Mouse (Mus musculus): ENCODE measurements around the gene Snx12.
"Not testable (repeated sequence)": the region's sequence is repeated elsewhere in the genome, so short reads cannot be mapped to it uniquely, and the experiment has no call there.

The Snx12 gene

DNA sequence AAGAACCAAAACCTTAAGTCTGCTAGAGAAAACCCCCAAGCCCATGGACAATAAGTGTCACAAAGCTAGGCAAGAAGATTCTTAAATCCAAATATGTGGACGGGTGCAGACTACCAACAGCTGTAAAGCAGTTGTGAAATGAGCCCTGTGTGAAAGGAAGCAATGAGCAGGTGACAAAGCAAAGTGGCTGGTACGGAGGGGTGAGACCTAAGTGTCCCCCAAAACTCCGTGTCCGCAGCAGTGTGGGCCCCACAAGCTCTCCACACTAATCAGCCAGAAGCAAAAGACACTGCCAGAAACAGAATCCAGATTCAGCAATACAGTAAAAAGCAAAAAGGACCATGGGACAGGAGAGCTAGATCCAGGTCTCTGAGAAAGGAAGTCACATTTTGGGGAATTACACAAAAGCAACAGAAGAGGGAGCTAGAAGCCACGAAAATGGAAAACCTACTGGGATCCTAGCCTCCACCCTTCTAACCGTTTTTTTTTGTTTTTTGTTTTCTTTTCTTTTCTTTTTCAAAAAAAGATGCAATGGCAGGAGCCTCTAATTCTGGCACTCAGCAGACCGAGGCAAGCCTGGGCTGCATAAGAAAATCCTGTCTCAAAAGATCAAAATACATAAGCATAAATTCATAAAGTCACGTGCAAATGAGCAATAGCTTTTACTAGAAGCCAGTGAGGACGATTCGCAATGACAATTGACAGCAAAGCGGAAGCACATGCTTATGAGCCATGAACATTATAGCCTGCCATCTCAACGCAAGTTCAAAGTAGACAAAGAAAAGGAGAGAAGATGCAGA lies 90.2 kb downstream of the Snx12 start:
- peak; percentile 71 for DNase-seq (ENCODE audit: extremely low read depth, low read depth)

DNA sequence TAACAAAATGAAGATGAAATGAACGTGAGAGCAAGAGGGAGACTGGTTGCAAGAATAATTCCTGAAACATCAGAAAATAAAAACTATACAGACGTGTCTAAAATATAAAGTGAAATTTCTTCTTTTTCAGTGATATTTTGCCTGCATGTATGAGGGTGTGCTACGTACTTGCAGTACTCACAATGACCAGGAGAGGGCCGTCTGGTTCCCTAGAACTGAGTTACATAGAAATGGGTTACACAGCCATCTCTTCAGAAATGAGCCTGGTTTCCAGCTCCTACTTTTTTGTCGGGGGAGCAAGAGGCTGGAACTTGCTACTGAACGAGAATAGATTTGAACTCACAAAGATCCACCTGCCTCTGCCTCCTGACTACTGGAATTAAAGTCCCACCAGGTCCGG lies 91.4 kb downstream of the Snx12 start:
- DNase-seq (ENCODE audit: extremely low read depth, low read depth): peak; percentile 62

DNA sequence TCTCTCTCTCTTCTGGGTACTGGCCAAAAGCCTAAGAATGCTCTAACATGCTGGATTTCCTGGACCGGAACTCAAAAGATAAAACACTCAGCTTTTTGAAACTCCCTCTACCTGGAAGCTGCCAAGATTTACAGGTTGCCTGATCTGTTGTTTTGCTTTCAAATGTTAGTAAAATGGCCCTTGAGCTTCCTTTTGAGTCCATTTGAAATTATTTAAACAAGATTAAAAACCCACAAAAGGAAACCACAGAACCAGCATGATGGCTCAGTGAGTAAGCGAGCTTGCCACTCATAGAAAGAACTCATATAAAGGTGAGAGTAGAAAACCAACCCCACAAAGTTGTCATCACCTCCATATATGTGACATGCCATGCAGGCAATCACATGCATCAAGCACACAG lies 93.8 kb downstream of the Snx12 start:
- peak; percentile 22 for DNase-seq (ENCODE audit: extremely low read depth, low read depth)

DNA sequence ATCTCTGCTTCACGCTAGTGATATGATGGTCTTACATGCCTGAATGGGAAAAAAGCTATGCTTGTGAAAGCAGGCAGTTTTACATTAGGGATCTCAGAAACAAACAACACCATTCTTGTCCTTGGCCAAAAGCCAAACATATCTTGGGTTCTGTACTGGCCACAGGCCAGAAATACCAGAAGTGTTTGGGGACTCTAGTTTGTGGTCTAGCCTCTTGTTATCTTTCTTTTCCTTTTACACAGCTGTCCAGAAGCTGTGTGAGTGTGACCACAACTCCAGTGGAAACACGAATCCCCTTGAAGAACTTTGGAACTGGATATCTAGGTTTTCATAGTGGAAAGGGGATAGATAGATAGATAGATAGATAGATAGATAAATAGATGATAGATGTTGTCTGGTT lies 95.4 kb downstream of the Snx12 start:
- peak; percentile 86 for DNase-seq (ENCODE audit: extremely low read depth, low read depth)

DNA sequence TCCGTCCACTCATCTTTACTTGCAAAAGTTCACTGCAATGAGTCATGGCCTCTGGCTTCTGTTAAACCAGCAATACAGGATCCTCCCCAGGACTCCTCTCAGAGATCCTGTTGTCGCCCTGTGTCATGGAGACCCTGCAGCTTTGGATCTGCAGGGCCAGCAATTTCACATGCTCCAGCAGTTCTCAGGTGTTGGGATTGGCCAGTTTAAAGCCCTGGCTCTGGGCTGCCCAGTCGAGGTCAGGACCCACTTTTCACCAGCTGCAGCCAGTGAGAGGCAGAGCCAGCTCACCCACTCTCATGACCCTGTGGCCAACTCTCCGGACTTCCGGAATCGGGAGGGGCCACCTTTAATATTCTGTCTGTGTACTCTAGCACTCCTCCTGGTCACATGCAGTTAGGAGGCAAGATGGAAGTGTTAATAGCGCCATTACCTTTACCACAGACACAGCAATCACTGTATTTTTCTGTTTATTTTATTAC lies 95.8 kb downstream of the Snx12 start:
- no peak for DNase-seq (ENCODE audit: extremely low read depth, low read depth)

DNA sequence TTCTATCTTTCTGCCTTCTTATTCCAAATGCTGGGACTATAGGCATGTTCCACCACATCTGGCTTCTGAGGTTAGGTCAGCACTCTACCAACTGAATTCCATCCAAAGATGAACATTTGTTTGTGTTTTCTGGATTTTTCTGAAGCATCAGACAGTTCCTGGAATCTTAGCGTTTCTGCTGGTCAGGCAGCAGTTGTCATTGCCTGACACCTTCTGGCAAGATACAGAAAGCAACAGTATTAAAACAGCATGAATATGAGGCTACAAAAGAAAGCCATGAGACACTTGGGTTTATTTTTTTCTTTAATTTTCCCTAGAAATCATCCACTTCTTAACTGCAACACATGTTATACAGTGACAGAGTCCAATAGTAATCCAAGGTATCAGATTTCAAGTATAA lies 101.8 kb downstream of the Snx12 start:
- DNase-seq (ENCODE audit: extremely low read depth, low read depth): no peak

DNA sequence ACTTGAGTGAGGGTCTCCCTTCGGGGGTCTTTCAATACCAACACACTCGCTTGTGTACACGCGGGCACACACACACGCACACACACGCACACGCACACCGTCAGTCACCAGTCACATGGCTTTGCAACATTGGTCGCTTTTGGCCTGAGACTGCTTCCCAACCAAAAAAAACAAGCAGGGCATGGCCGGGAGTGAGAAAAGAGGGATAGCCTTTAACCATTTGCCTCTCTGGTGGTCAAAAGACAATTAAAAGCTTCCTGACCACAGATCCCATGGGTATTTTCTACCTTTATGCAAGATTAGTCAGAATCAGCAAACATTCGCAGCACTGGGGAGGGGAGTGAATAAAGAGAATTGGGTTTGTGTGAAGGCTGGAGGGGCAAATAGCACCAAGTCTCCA lies 136.4 kb downstream of the Snx12 start, which contains the start of gene Slc7a3:
Gene Slc7a3 (minus strand): TSS at position 101 of the 400 bp plus-strand sequence.
- no peak for DNase-seq (ENCODE audit: extremely low read depth, low read depth)

DNA sequence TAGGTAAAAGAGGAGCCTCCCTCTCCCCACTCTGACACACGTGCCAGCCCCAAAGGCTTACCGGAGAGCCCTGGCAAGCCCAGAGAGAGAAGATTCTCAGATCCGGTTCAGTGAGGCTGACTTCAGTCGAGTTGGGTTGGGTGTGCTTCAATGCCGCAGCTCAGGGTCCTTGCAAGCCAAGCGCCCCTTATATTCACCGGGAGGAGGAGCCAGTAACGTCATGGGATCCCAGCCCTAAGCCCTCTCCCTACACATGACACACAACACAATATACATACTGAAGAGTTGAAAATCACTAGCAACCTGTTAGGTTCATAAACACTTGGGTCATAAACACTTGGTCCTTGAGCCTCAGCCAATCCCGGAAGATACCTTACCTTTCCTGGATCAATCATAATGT lies 137.2 kb downstream of the Snx12 start:
- not testable (repeated sequence) for DNase-seq (ENCODE audit: extremely low read depth, low read depth)

DNA sequence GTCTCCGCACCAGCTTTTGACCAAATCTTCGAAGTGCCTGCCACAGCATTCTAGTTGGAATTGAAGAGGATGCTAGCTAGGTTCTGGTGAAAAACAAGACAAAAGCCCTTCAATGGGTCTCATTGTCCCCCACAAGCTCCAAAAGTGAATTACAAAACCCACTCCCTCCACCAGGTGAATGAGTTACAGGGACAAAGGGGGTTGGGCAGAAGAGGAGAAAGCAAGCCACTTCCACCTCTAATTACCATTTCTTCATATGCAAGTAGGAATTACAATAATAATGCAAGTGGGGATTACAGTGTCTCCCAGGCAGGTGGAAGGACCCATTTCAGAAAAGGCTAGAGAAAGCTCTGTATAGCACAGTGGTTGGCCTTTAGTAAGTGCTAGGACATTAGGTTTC lies 138.2 kb downstream of the Snx12 start:
- no peak for DNase-seq (ENCODE audit: extremely low read depth, low read depth)

DNA sequence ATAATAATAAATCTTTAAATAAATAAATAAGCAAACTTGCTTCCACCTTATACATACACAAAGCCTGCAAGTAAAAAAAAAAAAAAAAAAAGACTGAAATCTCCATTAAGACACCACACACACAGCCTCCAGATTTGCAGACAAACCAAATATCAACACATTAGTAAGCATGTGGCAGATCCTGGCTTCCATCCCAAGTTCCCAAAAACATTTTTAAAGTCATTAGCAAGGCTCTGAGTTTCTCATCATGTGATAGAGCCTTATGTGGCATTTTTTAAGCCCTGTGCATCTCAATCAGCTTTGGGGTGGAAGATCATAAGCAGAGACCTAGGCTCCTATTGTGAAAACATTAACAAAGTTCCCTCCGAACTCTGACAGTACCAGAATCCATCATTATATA lies 157.1 kb downstream of the Snx12 start:
- DNase-seq (ENCODE audit: extremely low read depth, low read depth): no peak

DNA sequence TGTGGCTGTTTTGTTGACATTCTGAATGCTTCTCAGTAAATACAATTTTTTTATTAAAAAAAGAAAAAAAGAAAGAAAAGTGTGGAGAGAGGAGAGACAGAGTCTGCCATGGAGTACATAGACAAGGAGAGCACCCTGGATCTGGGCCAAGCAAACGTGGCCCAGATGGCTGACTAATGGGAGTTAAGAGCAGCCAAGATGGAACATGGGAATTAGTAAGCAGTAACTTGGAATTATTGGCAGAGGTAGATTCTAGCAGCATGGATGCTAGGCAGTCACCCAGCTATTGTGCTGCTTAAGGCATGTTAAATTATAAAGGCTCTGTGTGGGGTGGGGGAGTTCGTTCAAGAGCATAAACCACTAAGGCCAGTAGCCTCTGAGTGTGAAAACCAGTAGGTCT lies 158.9 kb downstream of the Snx12 start:
- DNase-seq (ENCODE audit: extremely low read depth, low read depth): no peak

DNA sequence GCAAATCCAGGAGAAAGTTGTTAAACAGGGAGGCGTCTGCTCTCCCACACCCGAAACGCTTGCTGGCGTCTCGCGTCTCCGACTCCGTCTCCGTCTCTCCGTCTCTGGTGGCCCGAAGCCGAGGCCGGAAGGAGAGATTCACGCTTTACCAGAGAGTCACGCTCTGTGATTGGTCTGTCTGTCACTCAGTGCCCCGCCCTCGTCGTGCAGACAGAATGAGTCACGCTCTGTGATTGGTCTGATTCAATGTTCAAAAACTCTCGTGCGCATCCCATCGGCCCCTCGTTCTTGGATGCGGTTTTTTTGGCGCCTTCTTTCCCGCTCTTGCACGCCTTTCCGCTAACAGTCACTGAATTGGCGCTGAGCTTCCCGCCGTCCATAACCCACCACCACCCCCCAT lies 162.8 kb downstream of the Snx12 start, which contains the start of gene Tex11:
Gene Tex11 (minus strand): TSS at position 127 of the 400 bp plus-strand sequence.
- DNase-seq (ENCODE audit: extremely low read depth, low read depth): no peak

Measured in MEL-GATA-1-ER (cell line).